Mouse (Mus musculus) hindbrain, embryonic 12.5 days (tissue): ENCODE measurements around the gene Gm10188. TPM values are rescaled to one million over a fixed set of nuclear protein-coding genes. Genes with fewer than 3 reads are reported as not detected.

Source experiments
- ATAC-seq: fragments of 200-750 bp; cut with Nextera tagmentation; 2 replicates; pipeline ENCODE4 v1.8.0; 2017; ENCODE audit warnings: moderate TSS enrichment; ENCODE audit not compliant: low FRiP score
- H3K27ac ChIP-seq: fragments of 300-500 bp; sonication (generic); 2 replicates; pipeline ENCODE4 v1.5.1; 2016; ENCODE audit warnings: mild to moderate bottlenecking
- H3K27me3 ChIP-seq: fragments of 300-500 bp; sonication (generic); 2 replicates; pipeline ENCODE4 v1.6.1; 2016; ENCODE audit warnings: mild to moderate bottlenecking
- H3K36me3 ChIP-seq: fragments of 300-500 bp; sonication (generic); 2 replicates; pipeline ENCODE4 v1.6.1; 2016; ENCODE audit warnings: mild to moderate bottlenecking
- H3K4me1 ChIP-seq: fragments of 300-500 bp; sonication (generic); 2 replicates; pipeline ENCODE4 v1.6.1; 2016
- H3K4me2 ChIP-seq: fragments of 300-500 bp; sonication (generic); replicated peaks from 2 replicates; pipeline ENCODE4 v1.6.1; 2016; ENCODE audit warnings: mild to moderate bottlenecking
- H3K4me3 ChIP-seq: fragments of 300-500 bp; sonication (generic); 2 replicates; pipeline ENCODE4 v1.5.1; 2016; ENCODE audit warnings: mild to moderate bottlenecking
- H3K9ac ChIP-seq: fragments of 300-500 bp; sonication (generic); 2 replicates; pipeline ENCODE4 v1.6.1; 2016; ENCODE audit warnings: mild to moderate bottlenecking, moderate library complexity
- H3K9me3 ChIP-seq: fragments of 300-500 bp; sonication (generic); replicated peaks from 2 replicates; pipeline ENCODE4 v1.6.1; 2016; ENCODE audit warnings: mild to moderate bottlenecking
- WGBS: fragments of 180-500 bp; shearing (Covaris S2); methylation state at CpG from one replicate; pipeline ENCODE4 v1.1.7; 2016; 5-methylcytosine and 5-hydroxymethylcytosine counted together
- polyA plus RNA-seq: library from polyadenylated mRNA; unstranded; fragments of >200 nt; fragmentation: Nextera tagmentation; extraction: Ambion mirVana; gene quantifications from 2 replicates; pipeline ENCODE4 v1.2.1, GENCODE M21; 2016

Gm10188 gene
- polyA plus RNA-seq, 1 experiment from 2014 or later: 0.49 TPM

- 36% methylated on average over 2 of the region's 2 CpGs for WGBS
- H3K27ac ChIP-seq: peak overlapping the region; percentile 50
- ATAC-seq: peak; percentile 40; the same call in 1 of the 2 replicates
Observed at GRCm38 (mm10) chr1:132221627-132222026, 7.9 kb downstream of the Gm10188 start.

GRCm38 (mm10) chr1:132216276-132216675 lies 13.3 kb downstream of the Gm10188 start:
- WGBS: 60% methylated on average over 3 of the region's 3 CpGs
- ATAC-seq: no peak
- H3K9ac ChIP-seq: no peak overlapping the region

More at GRCm38 (mm10) chr1:132221627-132222026, 7.9 kb downstream of the Gm10188 start:
- Histone ChIP-seq H3K27me3 (no peaks in the 10 kb centered on the region), H3K4me2 (0 out of 2 replicates have a peak overlapping the region, but pooled peaks have one; percentile 3), H3K4me1 (peaks cover 25% of the 10 kb centered on the region), H3K36me3 (no peaks in the 10 kb centered on the region), H3K9me3 (no peaks in the 10 kb centered on the region), H3K4me3 (no peak overlapping the region), H3K9ac (no peak overlapping the region)

DNA sequence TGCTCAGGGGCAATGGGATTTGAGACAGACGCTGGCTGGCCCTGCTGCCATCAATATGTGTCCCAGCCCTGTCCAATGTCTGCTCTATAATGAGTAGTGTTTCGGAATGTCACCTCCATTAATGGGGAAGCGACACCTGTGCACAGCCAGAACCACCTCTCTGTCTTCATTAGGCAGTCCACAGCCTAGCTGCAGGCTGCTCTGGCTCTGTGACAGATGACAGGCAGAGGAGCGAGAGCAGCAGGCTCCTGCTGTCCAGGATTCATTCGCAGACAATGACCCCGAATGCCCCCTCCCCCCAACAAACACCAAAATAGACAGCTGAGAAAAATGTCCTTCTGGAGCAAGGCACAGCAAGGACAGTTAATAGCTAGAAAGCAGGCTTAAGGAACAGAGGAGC lies 16.5 kb downstream of the Gm10188 start:
- peak overlapping the region; percentile 79 for H3K27ac ChIP-seq

More at GRCm38 (mm10) chr1:132216276-132216675, 13.3 kb downstream of the Gm10188 start:
- H3K4me3 ChIP-seq: no peak overlapping the region
- no peak overlapping the region for H3K4me2 ChIP-seq
- no peaks in the 10 kb centered on the region for H3K9me3 ChIP-seq
- H3K27me3 ChIP-seq: no peaks in the 10 kb centered on the region; the same call in 1 of the 2 replicates
- H3K36me3 ChIP-seq: no peaks in the 10 kb centered on the region
- peaks cover 34% of the 10 kb centered on the region for H3K4me1 ChIP-seq
- H3K27ac ChIP-seq: no peak overlapping the region

GRCm38 (mm10) chr1:132212218-132212617 lies 17.3 kb downstream of the Gm10188 start:
- 0 out of 2 replicates have a peak, but pooled peaks have one; percentile 15 for ATAC-seq

More for the DNA sequence above, 16.5 kb downstream of the Gm10188 start:
- Histone ChIP-seq H3K27me3 (no peaks in the 10 kb centered on the region; the same call in none of the 2 replicates), H3K4me2 (0 out of 2 replicates have a peak overlapping the region, but pooled peaks have one; percentile 8), H3K9me3 (no peaks in the 10 kb centered on the region), H3K4me1 (peaks cover 54% of the 10 kb centered on the region), H3K36me3 (no peaks in the 10 kb centered on the region), H3K4me3 (no peak overlapping the region), H3K9ac (no peak overlapping the region)
- 22% methylated on average over 6 of the region's 6 CpGs for WGBS
- ATAC-seq: peak; percentile 84

GRCm38 (mm10) chr1:132211672-132212071 lies 17.9 kb downstream of the Gm10188 start:
- H3K36me3 ChIP-seq: no peaks in the 10 kb centered on the region
- peak overlapping the region; percentile 42; the same call in 1 of the 2 replicates for H3K4me2 ChIP-seq
- no peaks in the 10 kb centered on the region; the same call in none of the 2 replicates for H3K27me3 ChIP-seq
- peaks cover 68% of the 10 kb centered on the region for H3K4me1 ChIP-seq
- H3K4me3 ChIP-seq: no peak overlapping the region
- no peak overlapping the region for H3K27ac ChIP-seq
- no peak overlapping the region for H3K9ac ChIP-seq
- no peak for ATAC-seq
- H3K9me3 ChIP-seq: no peaks in the 10 kb centered on the region
- WGBS: 47% methylated on average over 12 of the region's 12 CpGs

More at GRCm38 (mm10) chr1:132212218-132212617, 17.3 kb downstream of the Gm10188 start:
- Histone ChIP-seq H3K36me3 (no peaks in the 10 kb centered on the region), H3K9ac (no peak overlapping the region), H3K4me1 (peaks cover 63% of the 10 kb centered on the region), H3K9me3 (no peaks in the 10 kb centered on the region), H3K4me2 (peak overlapping the region; percentile 42), H3K27ac (peak overlapping the region; percentile 79; the same call in 1 of the 2 replicates), H3K4me3 (peak overlapping the region; percentile 21), H3K27me3 (no peaks in the 10 kb centered on the region; the same call in none of the 2 replicates)
- WGBS: 4% methylated on average over 20 of the region's 20 CpGs

GRCm38 (mm10) chr1:132210922-132211321 lies 18.6 kb downstream of the Gm10188 start:
- Histone ChIP-seq H3K27me3 (no peaks in the 10 kb centered on the region; the same call in none of the 2 replicates), H3K4me2 (no peak overlapping the region), H3K4me1 (peaks cover 71% of the 10 kb centered on the region), H3K27ac (no peak overlapping the region), H3K9ac (no peak overlapping the region), H3K9me3 (no peaks in the 10 kb centered on the region), H3K4me3 (no peak overlapping the region), H3K36me3 (no peaks in the 10 kb centered on the region)
- no peak for ATAC-seq
- WGBS: 20% methylated on average over 7 of the region's 7 CpGs

- H3K27me3 ChIP-seq: no peaks in the 10 kb centered on the region; the same call in none of the 2 replicates
- no peak overlapping the region for H3K4me3 ChIP-seq
- H3K4me2 ChIP-seq: no peak overlapping the region
- 71% methylated on average over 10 of the region's 10 CpGs for WGBS
- ATAC-seq: no peak
- peak overlapping the region; percentile 23; the same call in 1 of the 2 replicates for H3K27ac ChIP-seq
- H3K4me1 ChIP-seq: peaks cover 73% of the 10 kb centered on the region
- H3K36me3 ChIP-seq: no peaks in the 10 kb centered on the region
- H3K9me3 ChIP-seq: no peaks in the 10 kb centered on the region
- no peak overlapping the region for H3K9ac ChIP-seq
Observed at GRCm38 (mm10) chr1:132209400-132209799, 20.2 kb downstream of the Gm10188 start.

DNA sequence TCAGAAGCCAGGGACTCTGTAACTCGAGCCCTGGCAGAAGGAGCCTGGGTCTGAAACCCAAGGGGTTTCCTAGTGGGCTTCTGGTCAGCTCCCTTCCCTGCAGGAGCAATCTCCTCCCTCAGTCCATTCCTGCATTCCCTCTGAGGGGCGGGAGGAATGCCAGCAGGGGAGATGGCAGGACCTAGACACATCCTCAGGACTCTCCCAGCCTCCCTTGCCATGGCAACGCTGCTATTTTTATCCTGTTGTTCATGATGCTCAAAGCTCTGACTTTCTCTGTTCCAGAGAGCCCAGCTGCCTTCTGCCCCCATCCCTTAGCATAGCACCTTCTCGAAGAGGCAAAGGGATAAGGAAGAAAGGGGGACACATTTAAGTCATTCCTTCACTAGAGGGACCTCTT lies 21.4 kb downstream of the Gm10188 start:
- Histone ChIP-seq H3K27ac (peak overlapping the region; percentile 40; the same call in 1 of the 2 replicates), H3K27me3 (no peaks in the 10 kb centered on the region; the same call in none of the 2 replicates), H3K4me3 (no peak overlapping the region), H3K9me3 (no peaks in the 10 kb centered on the region), H3K36me3 (no peaks in the 10 kb centered on the region), H3K4me1 (peaks cover 68% of the 10 kb centered on the region), H3K4me2 (no peak overlapping the region), H3K9ac (no peak overlapping the region)
- ATAC-seq: no peak
- 12% methylated on average over 4 of the region's 4 CpGs for WGBS

GRCm38 (mm10) chr1:132206828-132207227 lies 22.7 kb downstream of the Gm10188 start:
- Histone ChIP-seq H3K4me1 (peaks cover 63% of the 10 kb centered on the region), H3K27me3 (no peaks in the 10 kb centered on the region; the same call in 1 of the 2 replicates), H3K4me3 (no peak overlapping the region), H3K27ac (no peak overlapping the region), H3K4me2 (no peak overlapping the region), H3K36me3 (no peaks in the 10 kb centered on the region), H3K9ac (no peak overlapping the region), H3K9me3 (no peaks in the 10 kb centered on the region)
- 82% methylated on average over 3 of the region's 3 CpGs for WGBS
- no peak for ATAC-seq

DNA sequence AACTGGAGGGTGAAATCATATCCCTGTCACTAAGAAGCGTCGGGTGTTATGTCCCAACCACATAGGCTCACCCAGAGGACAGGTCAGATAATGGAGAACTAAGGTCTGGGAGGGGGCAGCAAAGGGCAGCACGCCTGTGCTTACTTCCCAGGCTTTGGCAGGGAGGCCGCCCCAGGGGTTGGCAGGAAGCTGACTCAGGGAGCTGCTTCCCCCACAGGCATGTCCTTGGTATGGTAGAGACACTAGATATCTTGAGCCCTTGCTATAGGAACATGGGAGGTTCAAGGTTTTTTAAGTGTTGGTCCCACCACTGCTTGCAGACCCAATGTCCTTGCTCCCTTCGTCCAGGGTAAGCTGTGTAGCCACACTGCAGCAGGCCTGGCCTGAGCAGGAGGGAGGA lies 23.6 kb downstream of the Gm10188 start:
- Histone ChIP-seq H3K9me3 (no peaks in the 10 kb centered on the region), H3K27ac (peak overlapping the region; percentile 31; the same call in 1 of the 2 replicates), H3K9ac (0 out of 2 replicates have a peak overlapping the region, but pooled peaks have one; percentile 14), H3K4me2 (no peak overlapping the region), H3K27me3 (no peaks in the 10 kb centered on the region; the same call in 1 of the 2 replicates), H3K4me3 (no peak overlapping the region), H3K4me1 (peaks cover 64% of the 10 kb centered on the region), H3K36me3 (no peaks in the 10 kb centered on the region)
- ATAC-seq: no peak
- 62% methylated on average over 5 of the region's 5 CpGs for WGBS

DNA sequence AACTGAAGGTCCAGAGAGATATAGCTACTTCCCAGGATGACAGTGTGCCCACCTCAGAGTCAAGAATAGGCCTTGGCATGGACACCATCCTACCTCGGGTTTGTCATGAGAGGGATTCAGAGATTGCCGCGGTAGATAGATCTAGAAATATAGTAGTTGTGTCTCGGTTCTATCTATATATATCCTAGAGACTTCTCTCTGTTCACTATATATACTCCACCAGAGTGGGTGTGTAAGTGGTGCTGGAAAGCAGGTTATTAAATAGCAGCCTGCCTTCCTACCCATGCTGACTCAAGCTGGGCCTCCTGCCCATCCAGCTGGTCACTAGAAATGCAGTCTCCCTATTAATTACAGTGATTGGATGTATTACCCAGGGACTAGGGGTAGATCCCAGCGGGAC lies 26.8 kb downstream of the Gm10188 start:
- peaks cover 64% of the 10 kb centered on the region for H3K4me1 ChIP-seq

GRCm38 (mm10) chr1:132201936-132202335 lies 27.6 kb downstream of the Gm10188 start:
- no peak overlapping the region for H3K4me3 ChIP-seq
- peak overlapping the region; percentile 42; the same call in 1 of the 2 replicates for H3K4me2 ChIP-seq
- 63% methylated on average over 2 of the region's 2 CpGs for WGBS
- no peaks in the 10 kb centered on the region for H3K36me3 ChIP-seq
- H3K9ac ChIP-seq: no peak overlapping the region
- no peaks in the 10 kb centered on the region for H3K9me3 ChIP-seq
- peak overlapping the region; percentile 30; the same call in 1 of the 2 replicates for H3K27ac ChIP-seq
- H3K27me3 ChIP-seq: 0 out of 2 replicates have a peak, but pooled peaks cover 4% of the 10 kb centered on the region
- no peak for ATAC-seq
- H3K4me1 ChIP-seq: peaks cover 64% of the 10 kb centered on the region

More for the DNA sequence above, 26.8 kb downstream of the Gm10188 start:
- Histone ChIP-seq H3K9ac (no peak overlapping the region), H3K9me3 (no peaks in the 10 kb centered on the region), H3K27me3 (0 out of 2 replicates have a peak, but pooled peaks cover 4% of the 10 kb centered on the region), H3K4me3 (no peak overlapping the region), H3K4me2 (no peak overlapping the region), H3K27ac (no peak overlapping the region), H3K36me3 (no peaks in the 10 kb centered on the region)
- WGBS: 96% methylated on average over 5 of the region's 5 CpGs
- ATAC-seq: no peak
